In the genomic region with DNA sequence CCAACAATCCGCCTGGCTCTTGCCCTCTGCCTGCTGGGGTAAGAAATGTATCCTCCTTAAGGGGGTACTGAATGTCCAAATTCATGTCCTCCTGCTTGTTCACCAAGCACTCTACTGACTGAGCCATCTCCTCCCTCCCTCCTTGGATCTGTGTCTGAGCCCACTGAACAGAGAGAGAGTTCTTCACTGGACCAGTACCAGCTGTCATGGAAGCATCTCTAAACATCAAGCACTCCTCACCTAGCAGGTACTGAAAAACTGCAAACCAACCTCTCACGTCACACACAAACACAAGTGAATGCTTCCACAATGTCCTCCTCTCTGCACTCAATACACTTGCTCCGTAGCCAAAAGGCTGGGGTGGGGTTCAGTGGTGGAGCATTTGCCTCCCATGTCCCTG, we compare ENCODE assay signal across 16 mouse cellular contexts.
"Had no signal": no experiment of that assay in that cellular context is flagged by ENCODE, and none has a peak within 500 bp of the region (broad histone marks: within the 10 kb centered on the region; RNA-seq: fewer than 3 reads in every experiment).

No protein-coding gene starts in this region.

- H3K9ac ChIP-seq: liver, embryonic 15.5 days; midbrain, embryonic 12.5 days had no signal

- H3K9me3 ChIP-seq: limb, embryonic 10.5 days; liver, embryonic 15.5 days; midbrain, embryonic 12.5 days had no signal

- DNase-seq: kidney, adult 2 months; kidney, postnatal 25 days; lung, adult 2 months; lung, postnatal 10 days; lung, postnatal 4 days; retina, postnatal 1 day; right cerebral cortex, postnatal 4 days; spleen, adult 18-20 months; thymus, adult 18-20 months; thymus, postnatal 25 days had no signal

- H3K4me3 ChIP-seq: left cerebral cortex, adult 2 months; limb, embryonic 10.5 days; liver, embryonic 15.5 days; midbrain, embryonic 12.5 days; myocyte had no signal

- H3K27me3 ChIP-seq: midbrain, embryonic 12.5 days had no signal

- H3K36me3 ChIP-seq: liver, embryonic 15.5 days; midbrain, embryonic 12.5 days had no signal

- H3K4me2 ChIP-seq: liver, embryonic 11.5 days; liver, embryonic 15.5 days; midbrain, embryonic 12.5 days had no signal

- H3K27ac ChIP-seq: left cerebral cortex, adult 2 months; limb, embryonic 10.5 days; liver, embryonic 15.5 days; midbrain, embryonic 12.5 days had no signal
